Mouse (Mus musculus) midbrain, postnatal 0 days (tissue): ENCODE data around the gene Ercc6l2. TPM values are rescaled to one million over a fixed set of nuclear protein-coding genes. Genes with fewer than 3 reads are reported as not detected.
"Not testable (repeated sequence)": the region's sequence is repeated elsewhere in the genome, so short reads cannot be mapped to it uniquely, and the experiment has no call there.

ENCODE experiments used
- ATAC-seq: fragments of 200-750 bp; cut with Nextera tagmentation; 2 replicates; pipeline ENCODE4 v1.8.0; 2017; ENCODE audit warnings: moderate number of reproducible peaks, mild to moderate bottlenecking, moderate TSS enrichment, moderate library complexity; ENCODE audit not compliant: low FRiP score
- DNase-seq: peaks from one replicate; pipeline ENCODE4 v3.0.0-alpha.2; 2015; ENCODE audit warnings: low spot score
- H3K27ac ChIP-seq: fragments of 300-500 bp; sonication (generic); 2 replicates; pipeline ENCODE4 v1.5.1; 2014; ENCODE audit warnings: low read depth, mild to moderate bottlenecking, low read length, mixed read lengths
- H3K27me3 ChIP-seq: fragments of 300-500 bp; sonication (generic); 2 replicates; pipeline ENCODE4 v1.6.1; 2014; ENCODE audit warnings: low read length, control low read depth, mixed read lengths; ENCODE audit not compliant: insufficient read depth
- H3K36me3 ChIP-seq: fragments of 300-500 bp; sonication (generic); 2 replicates; pipeline ENCODE4 v1.6.1; 2014; ENCODE audit warnings: low read length, control low read depth, mixed read lengths; ENCODE audit not compliant: insufficient read depth
- H3K4me1 ChIP-seq: fragments of 300-500 bp; sonication (generic); 2 replicates; pipeline ENCODE4 v1.6.1; 2014; ENCODE audit warnings: mild to moderate bottlenecking, control low read depth, antibody characterized with exemption, low read length, mixed read lengths; ENCODE audit not compliant: insufficient read depth
- H3K4me2 ChIP-seq: fragments of 300-500 bp; sonication (generic); 2 replicates; pipeline ENCODE4 v1.6.1; 2014; ENCODE audit warnings: low read depth, mild to moderate bottlenecking, low read length, mixed read lengths; ENCODE audit not compliant: poor library complexity, severe bottlenecking
- H3K4me3 ChIP-seq: fragments of 300-500 bp; sonication (generic); 2 replicates; pipeline ENCODE4 v1.5.1; 2014; ENCODE audit warnings: low read depth, mild to moderate bottlenecking, low read length, moderate library complexity
- H3K9ac ChIP-seq: fragments of 300-500 bp; sonication (generic); replicated peaks from 2 replicates; pipeline ENCODE4 v1.6.1; 2014; ENCODE audit warnings: mild to moderate bottlenecking, low read length, moderate library complexity, mixed read lengths; ENCODE audit not compliant: poor library complexity, severe bottlenecking
- H3K9me3 ChIP-seq: fragments of 300-500 bp; sonication (generic); 2 replicates; pipeline ENCODE4 v1.6.1; 2016; ENCODE audit warnings: low read length, control low read depth
- CTCF ChIP-seq: IDR thresholded peaks from 2 replicates; pipeline ENCODE4 v1.5.1; 2016; ENCODE audit warnings: antibody characterized with exemption, mild to moderate bottlenecking
- WGBS: fragments of 180-500 bp; shearing (Covaris S2); extraction: QIAGEN DNeasy Blood & Tissue Kit; methylation state at CpG from one replicate; pipeline ENCODE4 v1.1.7; 2014; 5-methylcytosine and 5-hydroxymethylcytosine counted together
- polyA plus RNA-seq: library from polyadenylated mRNA; unstranded; fragments of >200 nt; fragmentation: Nextera tagmentation; extraction: Ambion mirVana; gene quantifications from 2 replicates; pipeline ENCODE4 v1.2.1, GENCODE M21; 2015
- total RNA-seq: library from RNA; depleted of rRNA; stranded (reverse); fragments of >200 nt; gene quantifications from 2 replicates; pipeline ENCODE4 v1.2.3, GENCODE M21; 2014

The Ercc6l2 gene
- total and polyA plus RNA-seq, 2 experiments from 2014 or later: 11.8 to 13.5 TPM

- H3K9ac ChIP-seq: peak overlapping the region; percentile 36; the same call in 1 of the 2 replicates
- ATAC-seq (peak; percentile 60; the same call in 1 of the 2 replicates), DNase-seq (peak; percentile 78)
- peak overlapping the region; percentile 74 for H3K27ac ChIP-seq
- no peak overlapping the region for H3K4me3 ChIP-seq
- H3K36me3 ChIP-seq: no peaks in the 10 kb centered on the region
- no peak for TF ChIP-seq CTCF
- no peaks in the 10 kb centered on the region for H3K4me1 ChIP-seq
- H3K9me3 ChIP-seq: no peaks in the 10 kb centered on the region
- peaks cover 12% of the 10 kb centered on the region for H3K27me3 ChIP-seq
- 8% methylated on average over 11 of the region's 11 CpGs for WGBS
- peak overlapping the region; percentile 33; the same call in 1 of the 2 replicates for H3K4me2 ChIP-seq
Measured at GRCm38 (mm10) chr13:63917776-63918621, 103.0 kb downstream of the Ercc6l2 start.

- H3K9me3 ChIP-seq: no peaks in the 10 kb centered on the region
- peak; percentile 88 for DNase-seq
- TF ChIP-seq CTCF: no peak
- H3K9ac ChIP-seq: no peak overlapping the region
- peaks cover 8% of the 10 kb centered on the region for H3K27me3 ChIP-seq
- H3K27ac ChIP-seq: peak overlapping the region; percentile 74
- no peak overlapping the region for H3K4me3 ChIP-seq
- ATAC-seq: peak; percentile 69
- H3K4me2 ChIP-seq: peak overlapping the region; percentile 33; the same call in 1 of the 2 replicates
- H3K4me1 ChIP-seq: no peaks in the 10 kb centered on the region
- 30% methylated on average over 18 of the region's 18 CpGs for WGBS
- H3K36me3 ChIP-seq: no peaks in the 10 kb centered on the region
Measured at GRCm38 (mm10) chr13:63918733-63919422, 103.8 kb downstream of the Ercc6l2 start.

GRCm38 (mm10) chr13:63924036-63924435 is 109.0 kb downstream of the Ercc6l2 start:
- not testable (repeated sequence) for H3K9me3 ChIP-seq, H3K9ac ChIP-seq, DNase-seq, H3K27me3 ChIP-seq, H3K4me1 ChIP-seq, ATAC-seq, H3K4me3 ChIP-seq, H3K4me2 ChIP-seq, H3K36me3 ChIP-seq, H3K27ac ChIP-seq
- WGBS: 51% methylated on average over 2 of the region's 6 CpGs

DNA sequence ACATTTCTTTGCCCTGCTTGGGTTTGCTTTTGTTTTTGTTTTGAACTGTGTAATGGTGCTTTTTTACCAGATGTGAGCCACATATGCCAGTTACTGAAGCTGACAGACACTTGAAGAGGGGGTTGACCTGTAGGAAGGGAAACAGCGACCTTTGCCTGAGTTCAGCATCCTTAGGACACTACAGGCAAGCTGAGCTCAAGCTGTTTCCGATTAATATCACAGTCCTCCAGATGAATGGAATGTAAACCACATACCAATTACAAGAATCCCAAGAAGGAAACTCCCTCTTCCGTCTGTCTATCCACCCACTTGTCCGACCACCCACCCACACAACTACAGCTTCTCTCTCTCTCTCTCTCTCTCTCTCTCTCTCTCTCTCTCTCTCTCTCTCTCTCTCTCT is 112.3 kb downstream of the Ercc6l2 start:
- Histone ChIP-seq H3K27ac (no peak overlapping the region), H3K4me1 (no peaks in the 10 kb centered on the region), H3K4me2 (no peak overlapping the region), H3K36me3 (no peaks in the 10 kb centered on the region), H3K9ac (no peak overlapping the region), H3K4me3 (no peak overlapping the region), H3K9me3 (no peaks in the 10 kb centered on the region), H3K27me3 (no peaks in the 10 kb centered on the region; the same call in 1 of the 2 replicates)
- DNase-seq: no peak
- no peak for TF ChIP-seq CTCF
- no peak for ATAC-seq
- 77% methylated on average over 4 of the region's 4 CpGs for WGBS

- H3K4me2 ChIP-seq: no peak overlapping the region
- H3K9me3 ChIP-seq: no peaks in the 10 kb centered on the region
- no peak overlapping the region for H3K27ac ChIP-seq
- TF ChIP-seq CTCF: peak; percentile 63
- DNase-seq: peak; percentile 77
- 48% methylated on average over 1 of the region's 1 CpGs for WGBS
- no peak overlapping the region for H3K9ac ChIP-seq
- no peak overlapping the region for H3K4me3 ChIP-seq
- no peaks in the 10 kb centered on the region for H3K4me1 ChIP-seq
- H3K36me3 ChIP-seq: no peaks in the 10 kb centered on the region
- H3K27me3 ChIP-seq: no peaks in the 10 kb centered on the region; the same call in 1 of the 2 replicates
- 0 out of 2 replicates have a peak, but pooled peaks have one; percentile 57 for ATAC-seq
Measured at GRCm38 (mm10) chr13:63929351-63929750, 114.3 kb downstream of the Ercc6l2 start.
